Mouse (Mus musculus): Measurements from ENCODE around the gene Gm8693. TPM values are rescaled to one million over a fixed set of nuclear protein-coding genes. Genes with fewer than 3 reads are reported as not detected.
"Not testable (repeated sequence)": the region's sequence is repeated elsewhere in the genome, so short reads cannot be mapped to it uniquely, and the experiment has no call there.

The Gm8693 gene
- not detected in 2 replicates for polyA plus RNA-seq (2016; fragmentation: Nextera tagmentation; extraction: Ambion mirVana)

DNA sequence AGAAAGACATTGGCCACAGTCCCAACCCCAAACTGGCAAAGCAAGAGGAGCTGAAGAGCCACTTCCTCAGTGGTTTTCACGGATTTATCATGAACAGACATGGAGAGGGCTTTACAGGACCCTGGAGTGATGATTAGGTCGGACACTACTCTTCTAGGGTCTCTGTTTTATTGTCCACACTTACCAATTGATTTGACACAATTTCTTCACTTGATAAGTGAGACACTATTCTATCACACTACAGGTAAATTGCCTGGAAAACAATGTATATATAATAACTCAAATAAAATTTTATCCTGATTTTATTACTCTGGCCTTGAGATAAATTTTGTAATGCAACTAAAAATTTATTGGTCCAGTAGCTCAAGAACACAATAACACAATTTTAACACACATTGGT lies at the start of gene Gm8693:
Gene Gm8693, minus strand, starts transcription at position 101 of the 400 bp plus-strand sequence.
- not testable (repeated sequence) for H3K4me2 ChIP-seq; H3K27ac ChIP-seq (ENCODE audit: poor library complexity, severe bottlenecking); H3K4me1 ChIP-seq (replicated peaks); H3K4me3 ChIP-seq; H3K27me3 ChIP-seq (replicated peaks); H3K36me3 ChIP-seq; H3K9ac ChIP-seq; ATAC-seq (ENCODE audit: insufficient number of reproducible peaks, low FRiP score); H3K9me3 ChIP-seq (replicated peaks)
- no CpG with 5 or more reads among the region's 2 CpGs for WGBS

DNA sequence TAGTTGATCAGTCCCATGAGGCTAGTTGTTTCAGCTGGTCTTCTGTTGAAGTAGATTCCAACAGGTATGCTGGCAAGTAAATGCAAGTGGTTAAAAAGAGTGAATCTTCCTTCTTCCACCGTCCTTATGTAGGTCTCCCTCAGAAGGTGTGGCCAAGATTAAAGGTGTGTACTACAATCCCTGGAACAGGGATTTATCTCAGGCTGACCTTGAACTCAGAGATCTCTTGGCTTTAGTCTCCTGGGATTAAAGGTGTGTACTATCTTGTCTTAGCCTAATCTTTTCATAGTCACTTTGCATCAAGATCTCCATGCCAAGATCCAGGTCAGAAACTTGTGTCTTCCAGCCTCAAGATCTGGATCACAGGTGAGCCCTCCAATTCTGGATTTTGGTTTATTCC lies 27.5 kb upstream of the Gm8693 start, which contains the start of gene Gm4567:
Gene Gm4567, minus strand, starts transcription at position 101 of the 400 bp plus-strand sequence.
- H3K9ac ChIP-seq; H3K27me3 ChIP-seq (replicated peaks); ATAC-seq (ENCODE audit: insufficient number of reproducible peaks, low FRiP score); H3K27ac ChIP-seq (ENCODE audit: poor library complexity, severe bottlenecking); H3K4me1 ChIP-seq (replicated peaks); H3K4me3 ChIP-seq; H3K9me3 ChIP-seq (replicated peaks); H3K36me3 ChIP-seq; H3K4me2 ChIP-seq: not testable (repeated sequence)
- WGBS, result no CpG with 5 or more reads among the region's 1 CpGs

DNA sequence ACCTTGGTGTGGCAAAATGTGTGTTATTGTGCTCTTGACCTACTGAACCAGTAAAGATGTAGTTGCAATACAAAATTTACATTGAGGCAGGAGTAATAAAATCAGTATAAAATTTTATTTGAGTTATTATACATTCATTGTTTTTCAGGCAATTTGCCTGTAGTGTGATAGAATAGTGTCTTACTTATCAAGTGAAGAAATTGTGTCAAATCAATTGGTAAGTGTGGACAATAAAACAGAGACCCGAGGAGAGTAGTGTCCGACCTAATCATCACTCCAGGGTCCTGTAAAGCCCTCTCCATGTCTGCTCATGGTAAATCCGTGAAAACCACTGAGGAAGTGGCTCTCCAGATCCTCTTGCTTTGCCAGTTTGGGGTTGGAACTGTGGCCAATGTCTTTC lies 34.4 kb downstream of the Gm8693 start, which contains the start of gene Vmn1r155:
Gene Vmn1r155, plus strand, starts transcription at position 301 of the 400 bp plus-strand sequence.
- not testable (repeated sequence) for H3K9me3 ChIP-seq (replicated peaks); ATAC-seq (ENCODE audit: insufficient number of reproducible peaks, low FRiP score); H3K4me1 ChIP-seq (replicated peaks); H3K27ac ChIP-seq (ENCODE audit: poor library complexity, severe bottlenecking); H3K36me3 ChIP-seq; H3K9ac ChIP-seq; H3K4me2 ChIP-seq; H3K4me3 ChIP-seq; H3K27me3 ChIP-seq (replicated peaks)
- no CpG with 5 or more reads among the region's 3 CpGs for WGBS

Other genes with a start within 250 kb of the Gm8693 start
- gene Gm10665, start 228.2 kb downstream of the Gm8693 start, polyA plus RNA-seq (2016; fragmentation: Nextera tagmentation; extraction: Ambion mirVana), result not detected in 2 replicates
- not detected in 2 replicates for gene Vmn1r151, start 192.6 kb downstream of the Gm8693 start, polyA plus RNA-seq (2016; fragmentation: Nextera tagmentation; extraction: Ambion mirVana)
- gene Vmn1r152, start 169.3 kb downstream of the Gm8693 start, polyA plus RNA-seq (2016; fragmentation: Nextera tagmentation; extraction: Ambion mirVana), result not detected in 2 replicates
- not detected in 2 replicates for gene Gm8677, start 157.4 kb downstream of the Gm8693 start, polyA plus RNA-seq (2016; fragmentation: Nextera tagmentation; extraction: Ambion mirVana)
- gene Gm4201, start 127.0 kb downstream of the Gm8693 start, polyA plus RNA-seq (2016; fragmentation: Nextera tagmentation; extraction: Ambion mirVana), result not detected in 2 replicates
- gene Gm4565, start 104.2 kb downstream of the Gm8693 start, polyA plus RNA-seq (2016; fragmentation: Nextera tagmentation; extraction: Ambion mirVana), result not detected in 2 replicates
- gene Vmn1r155, start 34.3 kb downstream of the Gm8693 start, polyA plus RNA-seq (2016; fragmentation: Nextera tagmentation; extraction: Ambion mirVana), result not detected in 2 replicates
- gene Gm4567, start 27.4 kb upstream of the Gm8693 start, polyA plus RNA-seq (2016; fragmentation: Nextera tagmentation; extraction: Ambion mirVana), result not detected in 2 replicates
- not detected in 2 replicates for gene Vmn1r157, start 69.4 kb upstream of the Gm8693 start, polyA plus RNA-seq (2016; fragmentation: Nextera tagmentation; extraction: Ambion mirVana)
- not detected in 2 replicates for gene Vmn1r158, start 98.5 kb upstream of the Gm8693 start, polyA plus RNA-seq (2016; fragmentation: Nextera tagmentation; extraction: Ambion mirVana)
- gene Vmn1r159, start 151.3 kb upstream of the Gm8693 start, polyA plus RNA-seq (2016; fragmentation: Nextera tagmentation; extraction: Ambion mirVana), result not detected in 2 replicates
- not detected in 2 replicates for gene Vmn1r160, start 178.9 kb upstream of the Gm8693 start, polyA plus RNA-seq (2016; fragmentation: Nextera tagmentation; extraction: Ambion mirVana)

Data from heart, embryonic 12.5 days (tissue).